Mouse (Mus musculus): ENCODE data around the gene Otud7a. TPM values are rescaled to one million over a fixed set of nuclear protein-coding genes. Genes with fewer than 3 reads are reported as not detected.

The Otud7a gene
- polyA plus RNA-seq, 1 experiment from 2014 or later, result 3.4 TPM

Other genes starting within 250 kb of the Otud7a start
- gene Chrna7, start 232.2 kb upstream of the Otud7a start, polyA plus RNA-seq (2015; fragmentation: Nextera tagmentation; extraction: Ambion mirVana), result 8.5 and 9.2 TPM in 2 replicates

Measured in midbrain, embryonic 15.5 days (tissue).